Mouse (Mus musculus) liver, postnatal 0 days (tissue): ENCODE measurements around the gene Tmem203. TPM values are rescaled to one million over a fixed set of nuclear protein-coding genes. Genes with fewer than 3 reads are reported as not detected.

Experiments
- ATAC-seq: fragments of 200-750 bp; cut with Nextera tagmentation; 2 replicates; pipeline ENCODE4 v1.8.0; 2017; ENCODE audit warnings: mild to moderate bottlenecking, moderate library complexity
- DNase-seq: peaks from one replicate; pipeline ENCODE4 v3.0.0-alpha.2; 2016
- H3K27ac ChIP-seq: fragments of 300-500 bp; sonication (generic); 2 replicates; pipeline ENCODE4 v1.5.1; 2014; ENCODE audit warnings: antibody characterized with exemption, moderate library complexity, mild to moderate bottlenecking, low read depth
- H3K27me3 ChIP-seq: fragments of 300-500 bp; sonication (generic); 2 replicates; pipeline ENCODE4 v1.6.1; 2014; ENCODE audit warnings: low read length, control low read depth, mixed read lengths; ENCODE audit not compliant: insufficient read depth
- H3K36me3 ChIP-seq: fragments of 300-500 bp; sonication (generic); replicated peaks from 2 replicates; pipeline ENCODE4 v1.6.1; 2014; ENCODE audit warnings: mild to moderate bottlenecking, control low read depth, low read length, moderate library complexity, mixed read lengths; ENCODE audit not compliant: insufficient read depth
- H3K4me1 ChIP-seq: fragments of 300-500 bp; sonication (generic); 2 replicates; pipeline ENCODE4 v1.6.1; 2014; ENCODE audit warnings: antibody characterized with exemption, mild to moderate bottlenecking, control low read depth; ENCODE audit not compliant: insufficient read depth
- H3K4me2 ChIP-seq: fragments of 300-500 bp; sonication (generic); 2 replicates; pipeline ENCODE4 v1.6.1; 2014; ENCODE audit warnings: low read depth, mild to moderate bottlenecking, low read length, moderate library complexity, mixed read lengths
- H3K4me3 ChIP-seq: fragments of 300-500 bp; sonication (generic); 2 replicates; pipeline ENCODE4 v1.5.1; 2014; ENCODE audit warnings: low read depth, low read length
- H3K9ac ChIP-seq: fragments of 300-500 bp; sonication (generic); replicated peaks from 2 replicates; pipeline ENCODE4 v1.6.1; 2014; ENCODE audit warnings: mild to moderate bottlenecking, moderate library complexity
- H3K9me3 ChIP-seq: fragments of 300-500 bp; sonication (generic); 2 replicates; pipeline ENCODE4 v1.6.1; 2016; ENCODE audit warnings: mild to moderate bottlenecking, control low read depth, low read length, mixed read lengths
- CTCF ChIP-seq: sonication (generic); IDR thresholded peaks from 2 replicates; pipeline ENCODE4 v1.5.1; 2016; ENCODE audit warnings: antibody characterized with exemption, low read depth
- EP300 ChIP-seq: IDR thresholded peaks from 2 replicates; pipeline ENCODE4 v1.6.1; 2016; ENCODE audit warnings: antibody characterized with exemption, low read depth, mild to moderate bottlenecking
- WGBS: fragments of 180-500 bp; shearing (Covaris S2); extraction: QIAGEN DNeasy Blood & Tissue Kit; methylation state at CpG from one replicate; pipeline ENCODE4 v1.1.7; 2014; ENCODE audit not compliant: insufficient replicate concordance; 5-methylcytosine and 5-hydroxymethylcytosine counted together
- polyA plus RNA-seq: library from polyadenylated mRNA; unstranded; fragments of >200 nt; fragmentation: Nextera tagmentation; extraction: Ambion mirVana; gene quantifications from 2 replicates; pipeline ENCODE4 v1.2.1, GENCODE M21; 2015

Gene Tmem203
- polyA plus RNA-seq, 1 experiment from 2014 or later = 34.0 TPM

GRCm38 (mm10) chr2:25272515-25272914 is 17.3 kb downstream of the Tmem203 start:
- Histone ChIP-seq H3K27me3 (no peaks in the 10 kb centered on the region), H3K4me3 (peak overlapping the region; percentile 87), H3K36me3 (peaks cover 47% of the 10 kb centered on the region), H3K27ac (peak overlapping the region; percentile 52), H3K9ac (peak overlapping the region; percentile 89), H3K4me1 (peaks cover 27% of the 10 kb centered on the region), H3K9me3 (no peaks in the 10 kb centered on the region), H3K4me2 (peak overlapping the region; percentile 94)
- DNase-seq = no peak
- peak; percentile 37 for ATAC-seq
- WGBS = under 1% methylated on average over 29 of the region's 29 CpGs
- no peak for TF ChIP-seq CTCF
- no peak for TF ChIP-seq EP300

GRCm38 (mm10) chr2:25273010-25273409 is 17.8 kb downstream of the Tmem203 start:
- no peaks in the 10 kb centered on the region for H3K27me3 ChIP-seq
- H3K9ac ChIP-seq = peak overlapping the region; percentile 89
- no peak for ATAC-seq
- H3K4me3 ChIP-seq = peak overlapping the region; percentile 87
- peak overlapping the region; percentile 52; the same call in 1 of the 2 replicates for H3K27ac ChIP-seq
- peaks cover 50% of the 10 kb centered on the region for H3K36me3 ChIP-seq
- no peak for TF ChIP-seq CTCF
- TF ChIP-seq EP300 = no peak
- 32% methylated on average over 16 of the region's 16 CpGs for WGBS
- peaks cover 22% of the 10 kb centered on the region for H3K4me1 ChIP-seq
- no peaks in the 10 kb centered on the region for H3K9me3 ChIP-seq
- peak overlapping the region; percentile 94 for H3K4me2 ChIP-seq
- no peak for DNase-seq

- no peak overlapping the region for H3K4me3 ChIP-seq
- TF ChIP-seq CTCF (peak; percentile 92), EP300 (no peak)
- ATAC-seq (peak; percentile 75), DNase-seq (peak; percentile 90)
- H3K27me3 ChIP-seq = no peaks in the 10 kb centered on the region
- H3K9me3 ChIP-seq = no peaks in the 10 kb centered on the region
- H3K9ac ChIP-seq = no peak overlapping the region
- no peak overlapping the region for H3K4me2 ChIP-seq
- no peak overlapping the region for H3K27ac ChIP-seq
- WGBS = 61% methylated on average over 13 of the region's 13 CpGs
- peaks cover 63% of the 10 kb centered on the region for H3K36me3 ChIP-seq
- no peaks in the 10 kb centered on the region for H3K4me1 ChIP-seq
These were observed 24.0 kb downstream of the Tmem203 start for GRCm38 (mm10) chr2:25278928-25279882.

DNA sequence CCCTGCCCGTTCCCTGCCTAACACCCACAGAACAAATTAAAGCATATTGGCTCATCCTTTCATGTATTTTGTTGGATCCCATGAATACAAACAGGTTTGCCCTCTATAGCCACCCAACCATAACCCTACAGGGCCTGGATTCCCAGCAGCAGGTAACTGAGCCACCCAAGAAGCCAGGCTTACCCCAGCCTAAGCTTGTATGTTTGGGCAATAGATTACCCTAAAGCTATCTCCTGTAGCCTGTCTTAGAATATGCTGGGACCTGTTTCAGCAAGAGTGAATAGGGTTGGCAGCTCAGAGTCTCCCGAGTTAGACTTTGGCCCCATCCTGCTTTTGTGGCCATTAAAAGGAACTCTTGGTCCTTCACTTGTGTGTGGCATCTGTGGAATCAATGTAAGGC is 30.3 kb downstream of the Tmem203 start:
- no peak overlapping the region for H3K9ac ChIP-seq
- no peak for TF ChIP-seq EP300
- TF ChIP-seq CTCF = no peak
- H3K4me3 ChIP-seq = no peak overlapping the region
- no peaks in the 10 kb centered on the region for H3K9me3 ChIP-seq
- peaks cover 25% of the 10 kb centered on the region for H3K27me3 ChIP-seq
- 81% methylated on average over 2 of the region's 2 CpGs for WGBS
- no peak for DNase-seq
- ATAC-seq = no peak
- peaks cover 28% of the 10 kb centered on the region for H3K36me3 ChIP-seq
- H3K27ac ChIP-seq = no peak overlapping the region
- H3K4me1 ChIP-seq = peaks cover 4% of the 10 kb centered on the region; the same call in 1 of the 2 replicates
- no peak overlapping the region for H3K4me2 ChIP-seq

DNA sequence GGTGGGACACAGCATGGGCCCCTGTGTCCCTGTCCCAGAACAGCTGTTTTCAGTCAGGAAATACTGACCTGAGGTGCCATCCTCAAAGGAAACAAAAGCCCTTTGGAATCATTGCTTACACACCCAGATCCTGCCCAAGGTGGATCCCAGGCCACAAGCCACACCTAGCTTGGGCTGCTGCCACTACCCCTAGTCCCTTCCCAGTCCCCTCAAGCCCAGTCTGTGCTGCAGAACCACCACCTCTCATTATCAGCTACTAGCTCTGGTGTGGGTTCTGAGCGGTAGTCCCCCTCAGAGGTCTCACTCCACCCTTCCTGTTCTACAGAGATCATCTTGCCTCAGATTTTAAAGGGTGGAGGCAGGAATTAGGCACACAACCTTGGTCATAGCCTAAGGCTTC is 31.1 kb downstream of the Tmem203 start:
- H3K4me3 ChIP-seq = no peak overlapping the region
- H3K27me3 ChIP-seq = peaks cover 32% of the 10 kb centered on the region
- TF ChIP-seq CTCF (no peak), EP300 (no peak)
- H3K9me3 ChIP-seq = no peaks in the 10 kb centered on the region
- peaks cover 21% of the 10 kb centered on the region for H3K36me3 ChIP-seq
- DNase-seq (no peak), ATAC-seq (peak; percentile 64)
- H3K27ac ChIP-seq = 0 out of 2 replicates have a peak overlapping the region, but pooled peaks have one; percentile 5
- no peak overlapping the region for H3K4me2 ChIP-seq
- 42% methylated on average over 1 of the region's 1 CpGs for WGBS
- H3K9ac ChIP-seq = no peak overlapping the region
- H3K4me1 ChIP-seq = peaks cover 4% of the 10 kb centered on the region; the same call in 1 of the 2 replicates

DNA sequence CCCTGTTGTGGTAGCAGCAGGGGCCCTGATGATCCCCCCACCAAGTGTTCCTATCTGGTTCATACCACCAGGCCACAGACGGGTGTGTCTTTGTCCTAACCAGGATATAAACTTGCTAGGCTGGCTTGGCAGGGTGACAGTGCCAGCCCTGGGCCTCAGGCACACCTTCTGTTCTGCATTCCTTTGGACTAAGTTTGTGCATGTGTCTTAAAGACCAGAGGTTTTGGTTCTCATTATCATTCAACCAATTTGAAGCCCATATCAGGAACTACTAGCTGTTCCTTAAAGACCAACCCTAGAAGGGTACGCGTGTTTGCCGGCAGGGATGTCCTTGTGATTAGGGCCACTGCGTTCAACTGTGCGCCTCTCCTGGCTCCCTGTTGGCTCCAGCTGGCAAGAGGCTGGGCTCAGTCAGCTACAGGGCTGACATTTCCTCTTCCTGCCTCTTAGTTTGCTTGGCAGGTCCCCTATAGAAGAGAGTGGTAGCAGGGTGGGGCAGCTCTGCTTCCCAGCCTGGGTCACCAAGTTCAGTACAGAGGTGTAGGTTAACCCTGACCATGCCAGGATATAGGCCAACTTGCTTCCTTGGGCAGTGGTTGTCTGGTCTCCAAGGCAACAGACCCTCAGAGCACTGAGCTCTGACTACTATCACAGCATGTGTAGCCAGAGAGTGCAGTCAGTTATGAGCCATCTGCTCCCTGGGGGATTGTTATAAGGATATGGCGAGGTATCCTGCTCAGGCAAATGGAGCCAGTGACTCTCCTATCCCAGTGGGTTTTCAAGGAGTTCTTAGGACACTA is 31.8 kb downstream of the Tmem203 start:
- Histone ChIP-seq H3K4me1 (peaks cover 5% of the 10 kb centered on the region), H3K9me3 (no peaks in the 10 kb centered on the region), H3K4me2 (no peak overlapping the region), H3K9ac (no peak overlapping the region), H3K27me3 (peaks cover 39% of the 10 kb centered on the region), H3K4me3 (no peak overlapping the region), H3K27ac (0 out of 2 replicates have a peak overlapping the region, but pooled peaks have one; percentile 5), H3K36me3 (peaks cover 19% of the 10 kb centered on the region)
- DNase-seq (no peak), ATAC-seq (peak; percentile 83)
- 39% methylated on average over 7 of the region's 7 CpGs for WGBS
- TF ChIP-seq CTCF = no peak
- no peak for TF ChIP-seq EP300
